Mouse (Mus musculus) retina, postnatal 1 day (tissue): Measurements from ENCODE around the gene Rras.

ENCODE experiments used
- DNase-seq: peaks from one replicate; pipeline ENCODE4 v3.0.0-alpha.2; 2012

Rras gene

GRCm38 (mm10) chr7:45017242-45018061 lies at the start of gene Rras:
Gene Rras, plus strand, starts transcription at chr7:45017961.
- DNase-seq, result peak; percentile 97

DNA sequence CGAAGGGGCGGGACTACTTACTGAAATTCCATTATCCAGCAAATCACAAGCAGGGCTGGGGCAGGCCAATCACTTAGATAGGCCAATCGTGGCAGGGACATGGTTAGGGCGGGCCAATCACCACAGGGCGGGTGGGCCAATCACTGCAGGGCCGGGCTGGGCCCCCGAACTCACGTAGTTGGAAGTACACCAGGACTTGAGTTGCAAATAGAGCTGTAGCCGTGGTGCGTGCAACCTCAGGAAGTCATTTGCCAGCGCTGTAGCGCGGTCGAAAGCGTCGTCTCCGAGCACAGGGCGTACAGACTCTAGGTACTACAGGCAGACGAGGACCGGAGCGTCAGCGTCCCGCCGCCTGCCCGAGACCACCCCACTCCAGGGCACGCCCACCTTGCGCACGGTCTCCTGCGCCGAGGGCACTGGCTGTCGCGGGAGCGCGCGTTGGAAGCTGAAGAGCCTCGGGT lies 47.5 kb upstream of the Rras start:
- DNase-seq, result peak; percentile 93

DNA sequence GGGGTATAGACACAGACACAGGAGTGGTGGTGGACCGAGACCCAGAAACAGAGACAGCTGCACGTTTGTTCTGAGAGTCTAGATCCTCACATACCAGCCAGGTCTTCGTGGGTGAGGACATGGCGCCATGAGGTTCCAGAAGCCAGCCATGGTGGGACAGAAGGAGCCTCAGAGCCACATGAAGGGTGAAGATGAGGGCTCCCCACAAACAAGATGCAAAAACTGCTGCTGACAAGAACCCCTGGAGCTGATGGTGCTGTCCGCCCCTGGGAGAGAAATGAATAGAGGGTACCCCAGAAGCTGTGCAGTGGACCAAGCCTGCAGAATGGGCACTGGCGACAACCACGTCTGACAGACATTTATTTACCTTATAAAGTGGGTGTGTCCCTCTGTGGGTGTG lies 46.6 kb upstream of the Rras start:
- no peak for DNase-seq

- DNase-seq, result no peak
These were observed 44.2 kb upstream of the Rras start for GRCm38 (mm10) chr7:44973415-44974130.

DNA sequence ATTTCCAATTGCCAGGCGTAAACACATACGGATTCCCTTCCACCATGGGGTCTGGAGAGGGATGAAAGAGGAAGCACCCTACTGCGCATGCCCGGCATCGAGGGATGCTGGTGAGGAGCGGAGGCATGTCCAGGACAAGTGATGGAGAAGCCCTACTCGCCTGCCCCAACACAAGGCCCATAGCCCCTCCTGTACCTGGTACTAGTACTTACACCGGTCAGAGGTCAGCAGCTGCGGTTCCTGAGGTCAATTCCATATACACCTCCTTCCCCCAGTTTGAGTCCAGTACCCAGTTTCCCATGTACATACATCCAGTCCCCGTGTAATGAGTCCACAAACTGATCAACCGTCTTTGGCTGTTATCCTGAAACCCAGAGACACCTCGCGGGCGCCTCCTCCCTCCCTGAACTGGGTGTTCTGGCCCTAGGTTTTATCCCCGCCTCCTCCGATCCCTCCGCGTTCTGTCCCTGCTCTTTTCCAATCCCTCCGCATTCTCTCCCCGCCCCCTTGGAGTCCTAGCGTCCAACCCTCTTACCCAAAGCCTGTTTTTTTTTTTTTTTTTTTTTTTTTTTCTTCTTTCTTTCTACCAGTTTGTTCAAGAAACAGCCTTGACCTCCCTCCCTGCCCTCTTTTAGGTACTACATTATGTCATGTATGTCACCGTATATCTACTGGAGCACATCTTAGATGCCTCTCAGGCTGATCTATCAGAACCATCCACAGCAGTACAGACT lies 43.2 kb upstream of the Rras start, which contains the start of gene Cpt1c:
Cpt1c (minus strand) TSS at position 469 of the 734 bp plus-strand sequence.
- DNase-seq, result peak; percentile 94

GRCm38 (mm10) chr7:44975117-44975419 lies 42.7 kb upstream of the Rras start:
- DNase-seq, result no peak

- DNase-seq, result no peak
These were observed 39.5 kb upstream of the Rras start for GRCm38 (mm10) chr7:44978300-44978699.

GRCm38 (mm10) chr7:44981539-44981938 lies 36.2 kb upstream of the Rras start:
- no peak for DNase-seq

- DNase-seq, result peak; percentile 84
These were observed 34.7 kb upstream of the Rras start for GRCm38 (mm10) chr7:44983085-44983484.

DNA sequence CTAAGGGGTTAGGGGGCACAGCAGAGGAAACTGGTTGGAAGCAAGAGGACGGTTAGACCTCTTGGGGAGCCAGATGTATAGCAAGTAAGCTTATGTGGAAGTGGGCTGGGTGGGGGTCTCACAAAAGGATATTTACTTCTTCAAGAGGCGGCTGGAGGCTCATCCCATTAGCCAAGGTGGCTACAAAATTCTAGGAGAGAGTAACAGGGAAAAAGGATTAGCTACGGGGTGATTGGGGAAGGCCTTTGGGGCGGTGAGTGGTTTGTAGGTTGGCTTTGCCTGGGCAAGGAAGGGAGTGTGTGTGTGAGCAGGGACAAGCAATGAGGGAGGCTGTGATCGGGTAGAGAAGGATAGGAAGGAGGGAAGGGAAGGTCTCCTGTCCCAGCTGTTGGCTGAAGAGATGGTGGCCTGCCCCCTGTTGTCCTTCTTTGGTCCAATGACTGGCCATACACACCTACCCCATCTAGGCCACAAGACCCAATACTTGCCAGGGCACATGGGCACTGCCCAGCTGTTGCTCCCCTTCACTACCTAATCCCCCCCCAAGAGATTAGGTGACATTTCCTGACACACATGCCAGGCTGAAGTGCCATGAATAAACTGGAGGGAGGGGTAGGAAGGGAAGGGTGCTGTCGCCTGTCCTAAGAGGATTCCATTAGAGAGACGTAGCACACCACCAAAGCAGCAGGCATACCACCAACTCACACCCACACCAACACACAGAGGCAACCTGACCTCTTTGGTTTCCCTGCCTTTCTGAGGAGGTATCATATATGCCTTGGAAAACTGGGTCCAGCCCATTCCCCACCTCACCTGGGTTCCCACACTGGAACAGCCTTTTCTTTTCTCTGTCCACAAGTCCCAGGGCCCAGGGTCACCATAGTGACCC lies 33.6 kb upstream of the Rras start:
- DNase-seq, result no peak

GRCm38 (mm10) chr7:44984833-44985164 lies 33.0 kb upstream of the Rras start:
- no peak for DNase-seq

DNA sequence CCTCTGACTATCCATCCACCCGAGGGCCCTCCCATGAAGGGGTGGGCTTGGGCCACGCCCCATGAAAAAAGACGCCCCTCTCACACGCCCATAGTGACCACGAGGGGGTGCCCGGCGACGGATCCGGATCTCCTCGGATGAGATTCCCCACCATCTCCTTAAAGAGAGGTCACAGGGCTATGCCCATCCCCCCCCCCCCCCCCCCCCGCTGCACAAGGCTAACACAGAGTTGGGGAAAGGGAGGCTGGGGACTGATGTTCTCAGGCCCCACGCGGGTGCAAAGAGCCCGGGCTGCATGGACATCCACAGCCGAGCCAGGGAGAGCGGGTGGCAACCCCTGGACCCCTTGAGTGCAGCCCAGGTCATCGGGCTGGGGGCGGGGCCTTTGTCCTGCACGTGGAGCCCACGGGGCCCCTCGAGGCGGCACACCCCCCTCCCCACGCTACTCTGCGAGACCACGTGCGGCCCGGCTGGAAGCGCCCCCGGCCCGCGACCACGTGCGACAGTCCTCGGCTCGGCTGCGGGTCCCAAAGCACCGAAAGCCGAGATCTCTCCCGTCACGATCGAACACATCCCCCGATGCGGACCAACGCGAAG lies 32.1 kb upstream of the Rras start:
- peak; percentile 84 for DNase-seq

GRCm38 (mm10) chr7:44986192-44986878 lies 31.4 kb upstream of the Rras start, which contains the start of gene Prmt1:
Gene Prmt1, minus strand, starts transcription at chr7:44986568.
- DNase-seq, result peak; percentile 100

GRCm38 (mm10) chr7:44986879-44987718 lies 30.7 kb upstream of the Rras start:
- DNase-seq, result no peak

DNA sequence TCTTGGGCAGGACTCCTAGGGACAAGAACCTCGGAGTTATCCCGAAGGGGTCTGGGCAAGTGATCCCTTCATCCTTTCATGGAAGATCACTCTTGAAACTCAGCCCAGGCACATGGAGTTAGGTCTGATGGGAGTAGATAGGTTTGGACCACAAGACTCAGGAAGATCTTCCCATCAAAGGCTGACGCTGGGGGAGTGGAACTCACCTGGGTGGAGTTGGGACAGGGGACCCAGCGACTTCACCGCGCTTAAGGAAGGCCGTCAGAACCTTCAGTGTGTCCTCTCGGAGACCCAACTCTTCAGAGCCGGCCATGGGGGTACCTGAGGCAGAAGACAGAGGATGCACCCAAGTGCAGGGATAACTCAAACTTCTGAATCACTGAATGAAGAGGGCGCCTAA lies 21.1 kb upstream of the Rras start:
- no peak for DNase-seq

- peak; percentile 97 for DNase-seq
These were observed 20.4 kb upstream of the Rras start, which contains the start of gene Irf3 for GRCm38 (mm10) chr7:44997231-44997939. Gene Irf3, plus strand, starts transcription at chr7:44997648.

GRCm38 (mm10) chr7:44997940-44998428 lies 19.8 kb upstream of the Rras start:
- no peak for DNase-seq

- DNase-seq, result peak; percentile 38
These were observed 19.2 kb upstream of the Rras start, which contains the start of gene Bcl2l12 for GRCm38 (mm10) chr7:44998501-44998955. Gene Bcl2l12, minus strand, starts transcription at chr7:44998712.

GRCm38 (mm10) chr7:44999753-45000152 lies 18.0 kb upstream of the Rras start:
- no peak for DNase-seq
